Mouse (Mus musculus): Measurements from ENCODE around the gene Mfn2.

The Mfn2 gene

GRCm38 (mm10) chr4:147904313-147905089, at the start of gene Mfn2:
TSS of gene Mfn2 (minus strand) at chr4:147904704.
- peak; percentile 75 for DNase-seq (ENCODE audit: low spot score)

GRCm38 (mm10) chr4:147953590-147953989, 49.1 kb upstream of the Mfn2 start:
- DNase-seq (ENCODE audit: low spot score), result no peak

- DNase-seq (ENCODE audit: low spot score), result no peak
These were observed 43.0 kb upstream of the Mfn2 start for GRCm38 (mm10) chr4:147947511-147947910.

GRCm38 (mm10) chr4:147943005-147943404, 38.5 kb upstream of the Mfn2 start:
- no peak for DNase-seq (ENCODE audit: low spot score)

GRCm38 (mm10) chr4:147941045-147942020, 36.8 kb upstream of the Mfn2 start:
- DNase-seq (ENCODE audit: low spot score), result no peak

- peak; percentile 76 for DNase-seq (ENCODE audit: low spot score)
These were observed 36.1 kb upstream of the Mfn2 start, which contains the start of gene 2510039O18Rik for GRCm38 (mm10) chr4:147940576-147941044. TSS of gene 2510039O18Rik (plus strand) at chr4:147940895.

- DNase-seq (ENCODE audit: low spot score), result no peak
These were observed 35.6 kb upstream of the Mfn2 start for GRCm38 (mm10) chr4:147940111-147940510.

GRCm38 (mm10) chr4:147938148-147939096, 33.9 kb upstream of the Mfn2 start:
- DNase-seq (ENCODE audit: low spot score), result no peak

GRCm38 (mm10) chr4:147937486-147937885, 33.0 kb upstream of the Mfn2 start:
- DNase-seq (ENCODE audit: low spot score), result no peak

GRCm38 (mm10) chr4:147937021-147937420, 32.5 kb upstream of the Mfn2 start:
- DNase-seq (ENCODE audit: low spot score), result no peak

- DNase-seq (ENCODE audit: low spot score), result peak; percentile 78
These were observed 31.9 kb upstream of the Mfn2 start, which contains the start of gene Plod1 for GRCm38 (mm10) chr4:147936331-147936954. TSS of gene Plod1 (minus strand) at chr4:147936767.

- no peak for DNase-seq (ENCODE audit: low spot score)
These were observed 31.4 kb upstream of the Mfn2 start for GRCm38 (mm10) chr4:147935904-147936303.

- no peak for DNase-seq (ENCODE audit: low spot score)
These were observed 30.1 kb upstream of the Mfn2 start for GRCm38 (mm10) chr4:147934611-147935010.

GRCm38 (mm10) chr4:147934134-147934533, 29.6 kb upstream of the Mfn2 start:
- no peak for DNase-seq (ENCODE audit: low spot score)

- DNase-seq (ENCODE audit: low spot score), result no peak
These were observed 26.4 kb upstream of the Mfn2 start for GRCm38 (mm10) chr4:147930946-147931345.

- DNase-seq (ENCODE audit: low spot score), result no peak
These were observed 24.0 kb upstream of the Mfn2 start for GRCm38 (mm10) chr4:147928540-147928939.

- DNase-seq (ENCODE audit: low spot score), result no peak
These were observed 23.6 kb upstream of the Mfn2 start for GRCm38 (mm10) chr4:147928136-147928535.

- no peak for DNase-seq (ENCODE audit: low spot score)
These were observed 23.2 kb upstream of the Mfn2 start for GRCm38 (mm10) chr4:147927705-147928104.

GRCm38 (mm10) chr4:147922341-147922740, 17.8 kb upstream of the Mfn2 start:
- no peak for DNase-seq (ENCODE audit: low spot score)

- DNase-seq (ENCODE audit: low spot score), result no peak
These were observed 16.5 kb upstream of the Mfn2 start for GRCm38 (mm10) chr4:147920973-147921372.
